Comparison of ENCODE assay signal across 8 mouse cellular contexts in genomic region chr17:21909456-21910052, GRCm38 (mm10). TPM values are rescaled to one million over a fixed set of nuclear protein-coding genes. Genes with fewer than 3 reads are reported as not detected.
DNase-seq lines count a peak whose midpoint lies in the region; ATAC-seq and TF ChIP-seq lines count a peak whose summit lies in the region.
"Not testable (repeated sequence)": the region's sequence is repeated elsewhere in the genome, so short reads cannot be mapped to it uniquely, and the experiment has no call there.

Gene Zfp995, minus strand, starts transcription at chr17:21909926.

- under 1% methylated on average over 24 of the region's 24 CpGs for WGBS in forebrain, embryonic 12.5 days
- WGBS in heart, postnatal 0 days: 0% methylated on average over 24 of the region's 24 CpGs
- 1% methylated on average over 24 of the region's 24 CpGs for WGBS in liver, embryonic 15.5 days (ENCODE audit: insufficient replicate concordance)
- WGBS in neural tube, embryonic 11.5 days: 1% methylated on average over 24 of the region's 24 CpGs

- TF ChIP-seq CTCF in E14TG2a.4 (conservative IDR thresholded peaks at IDR 0.05; ENCODE audit: low read length); heart, postnatal 0 days (IDR thresholded peaks at IDR 0.05; ENCODE audit: low read depth): not testable (repeated sequence)

- peak within 1 kb of the TSS; percentile 90 for H3K4me3 ChIP-seq in E14TG2a.4 (replicated peaks; ENCODE audit: low read length)
- H3K4me3 ChIP-seq in forebrain, embryonic 12.5 days (replicated peaks): peak within 1 kb of the TSS; percentile 71
- peak within 1 kb of the TSS; percentile 84 for H3K4me3 ChIP-seq in heart, postnatal 0 days (ENCODE audit: low read depth, low read length)
- peak within 1 kb of the TSS; percentile 61 for H3K4me3 ChIP-seq in liver, embryonic 15.5 days (replicated peaks)
- H3K4me3 ChIP-seq in neural tube, embryonic 11.5 days (ENCODE audit: low read depth, low read length): peak within 1 kb of the TSS; percentile 46

- not testable (repeated sequence) for TF ChIP-seq EP300 in heart, postnatal 0 days (IDR thresholded peaks at IDR 0.05; ENCODE audit: low read depth)

- H3K27me3 ChIP-seq in E14TG2a.4 (ENCODE audit: insufficient read depth, low read length); forebrain, embryonic 12.5 days; heart, postnatal 0 days (ENCODE audit: control insufficient read depth, insufficient read depth, low read length); liver, embryonic 15.5 days; neural tube, embryonic 11.5 days (ENCODE audit: control insufficient read depth, insufficient read depth, low read length): not testable (repeated sequence)

- H3K36me3 ChIP-seq in E14TG2a.4 (ENCODE audit: insufficient read depth, low read length); forebrain, embryonic 12.5 days (replicated peaks); heart, postnatal 0 days (replicated peaks; ENCODE audit: control insufficient read depth, insufficient read depth, low read length); liver, embryonic 15.5 days (replicated peaks); neural tube, embryonic 11.5 days (ENCODE audit: control insufficient read depth, insufficient read depth, low read length): not testable (repeated sequence)

- not testable (repeated sequence) for H3K27ac ChIP-seq in forebrain, embryonic 12.5 days; heart, postnatal 0 days (ENCODE audit: low read depth); liver, embryonic 15.5 days (replicated peaks); neural tube, embryonic 11.5 days (ENCODE audit: low read depth, low read length)

- peak; percentile 98 for ATAC-seq in forebrain, embryonic 12.5 days (ENCODE audit: low FRiP score)
- ATAC-seq in heart, postnatal 0 days (ENCODE audit: insufficient read depth, low read depth): peak; percentile 97
- ATAC-seq in liver, embryonic 15.5 days (ENCODE audit: insufficient read depth): peak; percentile 76
- ATAC-seq in neural tube, embryonic 11.5 days (ENCODE audit: insufficient read depth, low FRiP score, low TSS enrichment): peak; percentile 98

- DNase-seq in c-Kit-positive CD71-positive TER-119-positive erythroid progenitor cells, embryonic 14.5 days (ENCODE audit: low spot score): peak; percentile 26
- peak; percentile 56 for DNase-seq in heart, postnatal 0 days (ENCODE audit: low spot score)
- peak; percentile 68 to 80 for DNase-seq in kidney, postnatal 4 days
- peak; percentile 67 for DNase-seq in neural tube, embryonic 11.5 days (ENCODE audit: low spot score)
- peak; percentile 50 for DNase-seq in telencephalon, adult 2 months (ENCODE audit: low read depth, low spot score)

- not testable (repeated sequence) for H3K4me1 ChIP-seq in E14TG2a.4 (replicated peaks; ENCODE audit: low read depth, low read length); forebrain, embryonic 12.5 days; heart, postnatal 0 days (ENCODE audit: control insufficient read depth, insufficient read depth); liver, embryonic 15.5 days (replicated peaks); neural tube, embryonic 11.5 days (ENCODE audit: control insufficient read depth, insufficient read depth, low read length)

- not testable (repeated sequence) for H3K9me3 ChIP-seq in E14TG2a.4 (ENCODE audit: low read length); forebrain, embryonic 12.5 days; heart, postnatal 0 days (replicated peaks; ENCODE audit: control insufficient read depth, low read length); liver, embryonic 15.5 days (replicated peaks); neural tube, embryonic 11.5 days (ENCODE audit: control insufficient read depth, low read length)

- H3K4me2 ChIP-seq in forebrain, embryonic 12.5 days: peak within 1 kb of the TSS; percentile 77
- H3K4me2 ChIP-seq in heart, postnatal 0 days (ENCODE audit: low read depth, low read length): peak within 1 kb of the TSS; percentile 72
- peak within 1 kb of the TSS; percentile 64 for H3K4me2 ChIP-seq in liver, embryonic 15.5 days
- H3K4me2 ChIP-seq in neural tube, embryonic 11.5 days (ENCODE audit: low read depth): peak within 1 kb of the TSS; percentile 54

- peak within 1 kb of the TSS; percentile 76 for H3K9ac ChIP-seq in forebrain, embryonic 12.5 days
- peak within 1 kb of the TSS; percentile 81 for H3K9ac ChIP-seq in heart, postnatal 0 days (replicated peaks; ENCODE audit: low read depth, low read length)
- peak within 1 kb of the TSS; percentile 25; the same call in 1 of the 2 replicates for H3K9ac ChIP-seq in liver, embryonic 15.5 days
- peak within 1 kb of the TSS; percentile 60 for H3K9ac ChIP-seq in neural tube, embryonic 11.5 days (ENCODE audit: low read length)

RNA-seq across cellular contexts. Expression of gene Zfp995, which starts in this region (rescaled TPM):
- 9.5 and 9.6 TPM in 2 replicates for polyA plus RNA-seq in forebrain, embryonic 12.5 days (2016; fragmentation: Nextera tagmentation; extraction: Ambion mirVana)
- total RNA-seq in heart, postnatal 0 days (2014; rRNA removed; ENCODE audit: low replicate concordance): 1.2 TPM in 1 of 2 replicates, not detected in the other
- polyA plus RNA-seq in heart, postnatal 0 days (2015; fragmentation: Nextera tagmentation; extraction: Ambion mirVana): 3.3 and 3.9 TPM in 2 replicates
- polyA plus RNA-seq in liver, embryonic 15.5 days (2015; fragmentation: Nextera tagmentation; extraction: Ambion mirVana): 1.0 TPM in 2 replicates
- 6.3 and 6.7 TPM in 2 replicates for polyA plus RNA-seq in neural tube, embryonic 11.5 days (2014; fragmentation: Nextera tagmentation; extraction: Ambion mirVana)

Comparison
In these comparisons a context has a peak if more than half of its experiments do, and no peak if none do; other contexts are left out.
1. H3K9ac ChIP-seq: peak in every context shown above with its lines; median percentile 81 in heart, postnatal 0 days; 76 in forebrain, embryonic 12.5 days; 60 in neural tube, embryonic 11.5 days; 25 in liver, embryonic 15.5 days.